Mouse (Mus musculus) liver, postnatal 0 days (tissue): ENCODE results near the gene Zfp358.

Experiments
- CTCF ChIP-seq: sonication (generic); IDR thresholded peaks from 2 replicates; pipeline ENCODE4 v1.5.1; 2016; ENCODE audit warnings: antibody characterized with exemption, low read depth
- EP300 ChIP-seq: IDR thresholded peaks from 2 replicates; pipeline ENCODE4 v1.6.1; 2016; ENCODE audit warnings: antibody characterized with exemption, low read depth, mild to moderate bottlenecking

GRCm38 (mm10) chr8:3482240-3482740, 10.6 kb upstream of the Zfp358 start:
- TF ChIP-seq EP300 = no peak
- no peak for TF ChIP-seq CTCF
